Mouse (Mus musculus): ENCODE data around the gene Abcc3. TPM values are rescaled to one million over a fixed set of nuclear protein-coding genes. Genes with fewer than 3 reads are reported as not detected.

The Abcc3 gene
- polyA plus RNA-seq, 1 experiment = 0.18 TPM

DNA sequence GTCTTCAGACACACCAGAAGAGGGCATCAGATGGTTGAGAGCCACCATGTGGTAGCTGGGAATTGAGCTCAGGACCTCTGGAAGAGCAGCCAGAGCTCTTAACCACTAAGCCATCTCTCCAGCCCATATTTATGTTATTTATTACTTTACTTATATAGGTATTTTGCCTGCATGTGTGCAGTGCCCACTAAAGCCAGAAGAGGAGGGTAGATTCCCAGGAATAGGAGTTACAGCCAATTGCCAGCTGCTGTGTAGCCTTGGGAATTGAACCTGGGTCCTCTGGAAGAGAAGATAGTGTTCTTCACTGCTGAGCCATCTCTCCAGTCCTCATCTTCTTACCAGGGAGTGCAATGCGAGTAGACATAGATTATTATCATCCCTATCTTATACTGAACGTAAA, 43.0 kb downstream of the Abcc3 start:
- H3K9me3 ChIP-seq (ENCODE audit: control insufficient read depth, low read length) = peaks cover 6% of the 10 kb centered on the region; the same call in 1 of the 2 replicates
- H3K4me3 ChIP-seq (replicated peaks) = no peak overlapping the region
- peaks cover 38% of the 10 kb centered on the region for H3K4me1 ChIP-seq (ENCODE audit: control insufficient read depth)
- H3K27me3 ChIP-seq (ENCODE audit: control insufficient read depth) = peaks cover 40% of the 10 kb centered on the region
- TF ChIP-seq TAL1 (IDR thresholded peaks at IDR 0.05; ENCODE audit: low read length) (no peak), GATA1 (IDR thresholded peaks at IDR 0.05; ENCODE audit: low read length) (no peak)
- H3K36me3 ChIP-seq (ENCODE audit: control insufficient read depth) = no peaks in the 10 kb centered on the region

GRCm38 (mm10) chr11:94347063-94347575, 45.7 kb downstream of the Abcc3 start:
- TF ChIP-seq TAL1 (IDR thresholded peaks at IDR 0.05; ENCODE audit: low read length) (no peak), GATA1 (IDR thresholded peaks at IDR 0.05; ENCODE audit: low read length) (no peak)

GRCm38 (mm10) chr11:94346611-94347010, 46.2 kb downstream of the Abcc3 start:
- Histone ChIP-seq H3K9me3 (ENCODE audit: control insufficient read depth, low read length) (peaks cover 6% of the 10 kb centered on the region; the same call in 1 of the 2 replicates), H3K27me3 (ENCODE audit: control insufficient read depth) (peaks cover 13% of the 10 kb centered on the region), H3K4me1 (ENCODE audit: control insufficient read depth) (peaks cover 51% of the 10 kb centered on the region), H3K36me3 (ENCODE audit: control insufficient read depth) (peaks cover 5% of the 10 kb centered on the region), H3K4me3 (replicated peaks) (no peak overlapping the region)
- TF ChIP-seq GATA1 (IDR thresholded peaks at IDR 0.05; ENCODE audit: low read length) (no peak), TAL1 (IDR thresholded peaks at IDR 0.05; ENCODE audit: low read length) (no peak)

More at GRCm38 (mm10) chr11:94347063-94347575, 45.7 kb downstream of the Abcc3 start:
- H3K27me3 ChIP-seq (ENCODE audit: control insufficient read depth) = peaks cover 17% of the 10 kb centered on the region
- peaks cover 52% of the 10 kb centered on the region for H3K4me1 ChIP-seq (ENCODE audit: control insufficient read depth)
- peaks cover under 1% of the 10 kb centered on the region for H3K36me3 ChIP-seq (ENCODE audit: control insufficient read depth)
- peaks cover 6% of the 10 kb centered on the region; the same call in 1 of the 2 replicates for H3K9me3 ChIP-seq (ENCODE audit: control insufficient read depth, low read length)
- no peak overlapping the region for H3K4me3 ChIP-seq (replicated peaks)

GRCm38 (mm10) chr11:94345926-94346325, 46.9 kb downstream of the Abcc3 start:
- Histone ChIP-seq H3K4me3 (replicated peaks) (no peak overlapping the region), H3K27me3 (ENCODE audit: control insufficient read depth) (peaks cover 13% of the 10 kb centered on the region), H3K36me3 (ENCODE audit: control insufficient read depth) (peaks cover 10% of the 10 kb centered on the region), H3K4me1 (ENCODE audit: control insufficient read depth) (peaks cover 44% of the 10 kb centered on the region), H3K9me3 (ENCODE audit: control insufficient read depth, low read length) (peaks cover 6% of the 10 kb centered on the region; the same call in 1 of the 2 replicates)
- TF ChIP-seq TAL1 (IDR thresholded peaks at IDR 0.05; ENCODE audit: low read length) (no peak), GATA1 (IDR thresholded peaks at IDR 0.05; ENCODE audit: low read length) (no peak)

GRCm38 (mm10) chr11:94344470-94344869, 48.3 kb downstream of the Abcc3 start:
- H3K27me3 ChIP-seq (ENCODE audit: control insufficient read depth) = peaks cover 13% of the 10 kb centered on the region
- TF ChIP-seq GATA1 (IDR thresholded peaks at IDR 0.05; ENCODE audit: low read length) = no peak
- no peak for TF ChIP-seq TAL1 (IDR thresholded peaks at IDR 0.05; ENCODE audit: low read length)
- no peak overlapping the region for H3K4me3 ChIP-seq (replicated peaks)

GRCm38 (mm10) chr11:94343955-94344358, 48.8 kb downstream of the Abcc3 start:
- H3K9me3 ChIP-seq (ENCODE audit: control insufficient read depth, low read length) = peaks cover 1% of the 10 kb centered on the region; the same call in 1 of the 2 replicates
- H3K36me3 ChIP-seq (ENCODE audit: control insufficient read depth) = peaks cover 28% of the 10 kb centered on the region

More at GRCm38 (mm10) chr11:94344470-94344869, 48.3 kb downstream of the Abcc3 start:
- Histone ChIP-seq H3K4me1 (ENCODE audit: control insufficient read depth) (peaks cover 40% of the 10 kb centered on the region), H3K36me3 (ENCODE audit: control insufficient read depth) (peaks cover 23% of the 10 kb centered on the region), H3K9me3 (ENCODE audit: control insufficient read depth, low read length) (peaks cover 6% of the 10 kb centered on the region; the same call in 1 of the 2 replicates)

DNA sequence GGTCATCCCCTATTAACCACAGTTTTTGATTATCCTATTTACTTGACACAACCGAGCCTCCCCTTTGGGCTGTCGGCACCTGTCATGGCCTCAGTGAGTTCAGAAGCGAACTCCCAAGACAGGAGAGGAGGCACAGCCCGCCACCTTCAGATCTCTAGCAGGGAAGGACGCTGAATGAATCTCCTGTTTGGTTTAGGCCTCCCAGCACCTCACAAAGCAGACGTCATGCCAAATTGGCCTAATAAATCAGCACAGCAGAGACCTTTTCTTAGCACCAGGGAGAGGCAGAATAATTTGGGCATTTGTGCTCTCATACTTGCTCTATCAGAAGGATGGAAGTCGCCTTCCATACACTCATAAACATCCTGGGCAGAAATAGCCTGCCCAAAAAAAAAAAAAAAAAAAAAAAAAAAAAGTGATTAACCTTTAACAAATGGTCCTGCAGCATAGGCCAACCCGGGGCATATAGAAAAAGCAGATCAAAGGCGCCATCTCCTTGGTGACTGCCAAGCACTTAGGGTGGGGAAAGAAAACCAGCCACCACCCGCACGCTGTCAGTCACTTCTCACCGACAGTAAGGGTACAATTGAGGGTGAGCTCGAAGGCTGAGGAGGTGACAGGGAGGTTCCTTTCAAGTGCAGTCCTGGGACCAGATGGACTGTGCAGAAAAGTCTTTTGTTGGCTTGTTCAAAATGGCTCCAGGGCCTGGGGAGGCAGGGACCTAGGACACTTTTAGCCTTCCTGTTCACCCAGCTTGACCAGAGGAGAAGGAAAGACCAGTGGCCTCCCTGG, 50.5 kb downstream of the Abcc3 start:
- peaks cover 13% of the 10 kb centered on the region for H3K27me3 ChIP-seq (ENCODE audit: control insufficient read depth)
- TF ChIP-seq GATA1 (IDR thresholded peaks at IDR 0.05; ENCODE audit: low read length) (no peak), TAL1 (IDR thresholded peaks at IDR 0.05; ENCODE audit: low read length) (no peak)
- peaks cover 44% of the 10 kb centered on the region for H3K4me1 ChIP-seq (ENCODE audit: control insufficient read depth)
- no peaks in the 10 kb centered on the region for H3K9me3 ChIP-seq (ENCODE audit: control insufficient read depth, low read length)
- H3K4me3 ChIP-seq (replicated peaks) = no peak overlapping the region
- peaks cover 44% of the 10 kb centered on the region for H3K36me3 ChIP-seq (ENCODE audit: control insufficient read depth)

More at GRCm38 (mm10) chr11:94343955-94344358, 48.8 kb downstream of the Abcc3 start:
- Histone ChIP-seq H3K27me3 (ENCODE audit: control insufficient read depth) (peaks cover 13% of the 10 kb centered on the region), H3K4me1 (ENCODE audit: control insufficient read depth) (peaks cover 35% of the 10 kb centered on the region), H3K4me3 (replicated peaks) (no peak overlapping the region)
- TF ChIP-seq TAL1 (IDR thresholded peaks at IDR 0.05; ENCODE audit: low read length) = no peak
- TF ChIP-seq GATA1 (IDR thresholded peaks at IDR 0.05; ENCODE audit: low read length) = no peak

GRCm38 (mm10) chr11:94340948-94341933, 51.6 kb downstream of the Abcc3 start:
- Histone ChIP-seq H3K4me1 (ENCODE audit: control insufficient read depth) (peaks cover 50% of the 10 kb centered on the region), H3K27me3 (ENCODE audit: control insufficient read depth) (peaks cover 10% of the 10 kb centered on the region), H3K9me3 (ENCODE audit: control insufficient read depth, low read length) (no peaks in the 10 kb centered on the region), H3K4me3 (replicated peaks) (no peak overlapping the region), H3K36me3 (ENCODE audit: control insufficient read depth) (peaks cover 51% of the 10 kb centered on the region)
- TF ChIP-seq GATA1 (IDR thresholded peaks at IDR 0.05; ENCODE audit: low read length) (no peak), TAL1 (IDR thresholded peaks at IDR 0.05; ENCODE audit: low read length) (no peak)
